Mouse (Mus musculus) heart, embryonic 14.5 days (tissue): ENCODE results near the gene Adipor2. TPM values are rescaled to one million over a fixed set of nuclear protein-coding genes. Genes with fewer than 3 reads are reported as not detected.

Experiments
- ATAC-seq: fragments of 200-750 bp; cut with Nextera tagmentation; 2 replicates; pipeline ENCODE4 v1.8.0; 2017; ENCODE audit warnings: low read depth, moderate TSS enrichment; ENCODE audit not compliant: insufficient number of reproducible peaks, insufficient read depth, low FRiP score
- H3K27ac ChIP-seq, 2 experiments: fragments of 200-500 bp in 1 of 2; fragments of 300-500 bp in 1 of 2; sonication (generic) in 1 of 2; replicated peaks in 1 of 2; 2 replicates each; pipeline ENCODE4 v1.5.1; 2012 to 2014; ENCODE audit warnings: low read depth in 2 of 2, low read length in 2 of 2, control low read depth in 1 of 2, mild to moderate bottlenecking in 1 of 2, mixed read lengths in 1 of 2; ENCODE audit not compliant: control insufficient read depth in 1 of 2, insufficient read depth in 1 of 2
- H3K27me3 ChIP-seq: fragments of 300-500 bp; sonication (generic); 2 replicates; pipeline ENCODE4 v1.6.1; 2014; ENCODE audit warnings: mild to moderate bottlenecking, low read length, control low read depth; ENCODE audit not compliant: control insufficient read depth, insufficient read depth
- H3K36me3 ChIP-seq: fragments of 300-500 bp; sonication (generic); 2 replicates; pipeline ENCODE4 v1.6.1; 2014; ENCODE audit warnings: mild to moderate bottlenecking, control low read depth, low read length, mixed read lengths; ENCODE audit not compliant: control insufficient read depth, insufficient read depth
- H3K4me1 ChIP-seq, 2 experiments: fragments of 200-500 bp in 1 of 2; fragments of 300-500 bp in 1 of 2; sonication (generic) in 1 of 2; 2 replicates each; pipeline ENCODE4 v1.6.1; 2012 to 2014; ENCODE audit warnings: low read length in 2 of 2, control low read depth in 1 of 2, mixed read lengths in 1 of 2; ENCODE audit not compliant: control insufficient read depth in 2 of 2, insufficient read depth in 2 of 2
- H3K4me2 ChIP-seq: fragments of 300-500 bp; sonication (generic); 2 replicates; pipeline ENCODE4 v1.6.1; 2014; ENCODE audit warnings: mild to moderate bottlenecking, low read length
- H3K4me3 ChIP-seq, 2 experiments: fragments of 200-500 bp in 1 of 2; fragments of 300-500 bp in 1 of 2; sonication (generic) in 1 of 2; 2 replicates each; pipeline ENCODE4 v1.5.1; 2012 to 2014; ENCODE audit warnings: low read length in 2 of 2, mild to moderate bottlenecking in 2 of 2, control low read depth in 1 of 2, low read depth in 1 of 2, moderate library complexity in 1 of 2; ENCODE audit not compliant: control insufficient read depth in 1 of 2, insufficient read depth in 1 of 2
- H3K9ac ChIP-seq: fragments of 300-500 bp; sonication (generic); 2 replicates; pipeline ENCODE4 v1.6.1; 2014; ENCODE audit warnings: mild to moderate bottlenecking, low read length
- H3K9me3 ChIP-seq: fragments of 300-500 bp; sonication (generic); 2 replicates; pipeline ENCODE4 v1.6.1; 2016; ENCODE audit warnings: low read length, control low read depth; ENCODE audit not compliant: control insufficient read depth
- WGBS: fragments of 180-500 bp; shearing (Covaris S2); extraction: QIAGEN DNeasy Blood & Tissue Kit; methylation state at CpG from one replicate; pipeline ENCODE4 v1.1.7; 2014; 5-methylcytosine and 5-hydroxymethylcytosine counted together
- polyA plus RNA-seq: library from polyadenylated mRNA; unstranded; fragments of >200 nt; fragmentation: Nextera tagmentation; extraction: Ambion mirVana; gene quantifications from 2 replicates; pipeline ENCODE4 v1.2.1, GENCODE M21; 2014

Adipor2 gene
- polyA plus RNA-seq, 1 experiment from 2014 or later = 27.1 TPM

- WGBS = 9% methylated on average over 6 of the region's 6 CpGs
- Histone ChIP-seq H3K4me3 (0 out of 4 replicates have a peak overlapping the region, but pooled peaks of 1 of the 2 experiments have one; percentile 33), H3K9ac (no peak overlapping the region)
Measured at GRCm38 (mm10) chr6:119329936-119330335, 87.6 kb downstream of the Adipor2 start.

GRCm38 (mm10) chr6:119329215-119329714 is 88.2 kb downstream of the Adipor2 start:
- Histone ChIP-seq H3K4me3 (0 out of 4 replicates have a peak overlapping the region, but pooled peaks of 1 of the 2 experiments have one; percentile 3), H3K9me3 (no peaks in the 10 kb centered on the region), H3K9ac (no peak overlapping the region), H3K27ac (no peak overlapping the region), H3K27me3 (peaks cover 77% of the 10 kb centered on the region), H3K36me3 (no peaks in the 10 kb centered on the region), H3K4me2 (peak overlapping the region; percentile 27; the same call in 1 of the 2 replicates), H3K4me1 (peaks cover 7 to 17% of the 10 kb centered on the region in 2 experiments; a peak in 3 of 4 replicates)
- peak; percentile 19; the same call in 1 of the 2 replicates for ATAC-seq
- WGBS = 2% methylated on average over 8 of the region's 8 CpGs

More at GRCm38 (mm10) chr6:119329936-119330335, 87.6 kb downstream of the Adipor2 start:
- peaks cover 72% of the 10 kb centered on the region for H3K27me3 ChIP-seq
- H3K36me3 ChIP-seq = no peaks in the 10 kb centered on the region
- no peaks in the 10 kb centered on the region for H3K9me3 ChIP-seq
- no peak for ATAC-seq
- H3K27ac ChIP-seq = no peak overlapping the region
- H3K4me2 ChIP-seq = peak overlapping the region; percentile 63
- H3K4me1 ChIP-seq = peaks cover 7 to 17% of the 10 kb centered on the region in 2 experiments; a peak in 3 of 4 replicates

GRCm38 (mm10) chr6:119328521-119329115 is 88.9 kb downstream of the Adipor2 start:
- Histone ChIP-seq H3K27me3 (peaks cover 83% of the 10 kb centered on the region), H3K27ac (no peak overlapping the region), H3K4me3 (no peak overlapping the region), H3K9ac (no peak overlapping the region), H3K4me1 (peaks cover 7 to 17% of the 10 kb centered on the region in 2 experiments; a peak in 3 of 4 replicates), H3K9me3 (no peaks in the 10 kb centered on the region), H3K36me3 (no peaks in the 10 kb centered on the region), H3K4me2 (peak overlapping the region; percentile 27; the same call in 1 of the 2 replicates)
- ATAC-seq = no peak
- 3% methylated on average over 11 of the region's 11 CpGs for WGBS

- no peak for ATAC-seq
Measured at GRCm38 (mm10) chr6:119326541-119326940, 91.0 kb downstream of the Adipor2 start.

GRCm38 (mm10) chr6:119325978-119326377 is 91.5 kb downstream of the Adipor2 start:
- H3K9me3 ChIP-seq = no peaks in the 10 kb centered on the region
- H3K4me3 ChIP-seq = no peak overlapping the region
- H3K36me3 ChIP-seq = no peaks in the 10 kb centered on the region
- H3K9ac ChIP-seq = no peak overlapping the region
- H3K27ac ChIP-seq = no peak overlapping the region
- H3K4me2 ChIP-seq = no peak overlapping the region
- peaks cover 83% of the 10 kb centered on the region for H3K27me3 ChIP-seq
- WGBS = 57% methylated on average over 6 of the region's 6 CpGs
- no peak for ATAC-seq
- H3K4me1 ChIP-seq = peaks cover 7 to 17% of the 10 kb centered on the region in 2 experiments; a peak in 3 of 4 replicates

More at GRCm38 (mm10) chr6:119326541-119326940, 91.0 kb downstream of the Adipor2 start:
- Histone ChIP-seq H3K9ac (no peak overlapping the region), H3K4me2 (no peak overlapping the region), H3K4me3 (no peak overlapping the region), H3K27me3 (peaks cover 83% of the 10 kb centered on the region), H3K36me3 (no peaks in the 10 kb centered on the region), H3K27ac (no peak overlapping the region), H3K4me1 (peaks cover 7 to 17% of the 10 kb centered on the region in 2 experiments; a peak in 3 of 4 replicates), H3K9me3 (no peaks in the 10 kb centered on the region)
- 29% methylated on average over 7 of the region's 7 CpGs for WGBS

- ATAC-seq = no peak
- Histone ChIP-seq H3K36me3 (no peaks in the 10 kb centered on the region), H3K4me3 (no peak overlapping the region), H3K4me2 (no peak overlapping the region), H3K9me3 (no peaks in the 10 kb centered on the region), H3K4me1 (peaks cover 5 to 10% of the 10 kb centered on the region in 2 experiments; a peak in 3 of 4 replicates), H3K27ac (no peak overlapping the region), H3K9ac (no peak overlapping the region), H3K27me3 (peaks cover 77% of the 10 kb centered on the region)
- 55% methylated on average over 10 of the region's 10 CpGs for WGBS
Measured at GRCm38 (mm10) chr6:119324776-119325175, 92.7 kb downstream of the Adipor2 start.

- Histone ChIP-seq H3K4me1 (no peaks in the 10 kb centered on the region), H3K9me3 (peaks cover 3% of the 10 kb centered on the region; the same call in 1 of the 2 replicates), H3K36me3 (no peaks in the 10 kb centered on the region), H3K27me3 (peaks cover 58% of the 10 kb centered on the region), H3K4me2 (no peak overlapping the region), H3K4me3 (no peak overlapping the region), H3K27ac (no peak overlapping the region), H3K9ac (no peak overlapping the region)
- no peak for ATAC-seq
- WGBS = 68% methylated on average over 7 of the region's 7 CpGs
Measured at GRCm38 (mm10) chr6:119321752-119322151, 95.8 kb downstream of the Adipor2 start.
